Mouse (Mus musculus): ENCODE results near the gene Tpx2.

DNA sequence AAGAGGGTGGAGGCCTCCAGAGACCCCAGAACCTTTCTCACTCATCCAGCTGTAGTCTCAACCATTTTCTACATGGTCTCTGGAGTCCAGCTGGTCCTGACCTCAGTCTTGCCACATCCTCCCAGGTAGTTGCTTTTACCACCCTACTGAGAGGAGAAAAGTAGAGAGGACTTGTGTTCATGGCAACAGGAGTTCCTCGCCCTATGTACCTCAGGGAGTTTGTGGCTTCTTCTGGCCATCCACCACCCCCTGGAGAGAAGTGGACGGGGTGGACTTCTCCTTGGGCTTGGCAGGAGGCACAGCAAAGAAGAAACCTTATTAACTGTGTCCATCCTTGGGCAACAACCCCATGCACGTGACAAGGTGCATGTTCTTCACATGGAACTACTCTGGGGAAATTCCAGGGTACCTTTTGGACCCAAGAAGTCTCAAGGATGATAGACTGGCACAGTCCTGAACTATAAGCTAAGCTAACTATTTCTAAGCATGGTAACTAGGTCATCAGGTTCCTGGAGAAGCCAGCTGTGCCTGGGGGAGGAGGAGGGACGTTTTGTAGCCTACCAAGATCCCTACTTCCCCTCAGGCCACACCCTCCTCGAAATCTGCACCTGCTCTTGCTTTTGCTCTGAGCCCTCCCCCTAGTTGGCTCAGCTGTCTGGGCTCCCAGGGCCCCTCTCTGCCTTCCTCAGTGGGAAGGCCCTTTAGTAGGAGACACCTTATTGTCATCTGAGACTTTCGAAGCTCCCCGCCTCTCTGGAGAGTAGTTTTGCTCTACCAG is 31.7 kb upstream of the Tpx2 start:
- no peak for TF ChIP-seq EP300 (optimal IDR thresholded peaks at IDR 0.05)
- TF ChIP-seq CTCF (IDR thresholded peaks at IDR 0.05; ENCODE audit: low read depth) = no peak
